Mouse (Mus musculus) G1E (cell line): ENCODE data around the gene Slc48a1. TPM values are rescaled to one million over a fixed set of nuclear protein-coding genes. Genes with fewer than 3 reads are reported as not detected.

Source experiments
- ATAC-seq: 2 replicates; pipeline ENCODE4 v1.8.0; 2016; ENCODE audit warnings: mild to moderate bottlenecking; ENCODE audit not compliant: insufficient number of reproducible peaks, poor library complexity, low FRiP score, severe bottlenecking; ENCODE audit errors: extremely low read depth
- DNase-seq: peaks from one replicate; pipeline ENCODE4 v3.0.0; 2012; ENCODE audit warnings: low spot score
- H3K27me3 ChIP-seq: 2 replicates; pipeline ENCODE4 v1.6.1; 2012; ENCODE audit warnings: mild to moderate bottlenecking, low read length, inconsistent platforms; ENCODE audit not compliant: insufficient read depth
- H3K36me3 ChIP-seq: replicated peaks from 2 replicates; pipeline ENCODE3; 2012; ENCODE audit warnings: mild to moderate bottlenecking, inconsistent platforms
- H3K4me1 ChIP-seq: 2 replicates; pipeline ENCODE4 v1.6.1; 2012; ENCODE audit warnings: low read depth, low read length, inconsistent platforms, mixed read lengths; ENCODE audit not compliant: insufficient read depth
- H3K4me3 ChIP-seq: 2 replicates; pipeline ENCODE4 v1.5.1; 2012; ENCODE audit warnings: low read depth, mild to moderate bottlenecking, inconsistent platforms, low read length, moderate library complexity, mixed read lengths
- H3K9me3 ChIP-seq: replicated peaks from 2 replicates; pipeline ENCODE4 v1.6.1; 2012; ENCODE audit warnings: inconsistent platforms
- CTCF ChIP-seq: IDR thresholded peaks from 2 replicates; pipeline ENCODE4 v1.5.1; 2012; ENCODE audit warnings: low read depth, low read length, inconsistent platforms, mixed read lengths
- GATA1 ChIP-seq: IDR thresholded peaks from 2 replicates; pipeline ENCODE4 v1.6.1; 2012; ENCODE audit warnings: borderline replicate concordance, low read length, inconsistent platforms, mixed read lengths
- GATA2 ChIP-seq: IDR thresholded peaks from 2 replicates; pipeline ENCODE4 v1.6.1; 2012; ENCODE audit warnings: low read depth, low read length, inconsistent platforms, borderline replicate concordance
- POLR2AphosphoS5 ChIP-seq: IDR thresholded peaks from 2 replicates; pipeline ENCODE4 v1.6.1; 2012; ENCODE audit warnings: low read depth, low read length, inconsistent platforms; ENCODE audit not compliant: insufficient replicate concordance
- TAL1 ChIP-seq: conservative IDR thresholded peaks from 2 replicates; pipeline ENCODE4 v1.6.1; 2012; ENCODE audit warnings: low read depth, low read length, inconsistent platforms, mixed read lengths
- polyA plus RNA-seq: library from polyadenylated mRNA; stranded (reverse); fragments of >175 nt; gene quantifications from 2 replicates; pipeline ENCODE4 v1.2.3, GENCODE M21; 2012
- total RNA-seq, 2 experiments: library from RNA; stranded (forward) in 1 of 2; stranded (reverse) in 1 of 2; fragments of 200-1000 nt in 1 of 2; fragments of >200 nt in 1 of 2; fragmentation: Nextera tagmentation in 1 of 2; gene quantifications; 2 replicates each; pipeline ENCODE4 v1.2.3; 2014 to 2017

Gene Slc48a1
- total and polyA plus RNA-seq, 3 experiments, result 108 to 256 (median 125) TPM

GRCm38 (mm10) chr15:97749397-97749796 is 28.9 kb upstream of the Slc48a1 start:
- Histone ChIP-seq H3K9me3 (no peaks in the 10 kb centered on the region), H3K4me1 (peaks cover 33% of the 10 kb centered on the region), H3K4me3 (no peak overlapping the region), H3K27me3 (peaks cover 34% of the 10 kb centered on the region; the same call in 1 of the 2 replicates), H3K36me3 (peaks cover 24% of the 10 kb centered on the region)
- ATAC-seq (no peak), DNase-seq (no peak)
- TF ChIP-seq CTCF (no peak), GATA1 (no peak), POLR2AphosphoS5 (no peak), GATA2 (no peak), TAL1 (no peak)

GRCm38 (mm10) chr15:97749841-97750240 is 28.5 kb upstream of the Slc48a1 start:
- Histone ChIP-seq H3K27me3 (peaks cover 34% of the 10 kb centered on the region; the same call in 1 of the 2 replicates), H3K36me3 (peaks cover 24% of the 10 kb centered on the region), H3K9me3 (no peaks in the 10 kb centered on the region), H3K4me3 (peak overlapping the region; percentile 21; the same call in 1 of the 2 replicates), H3K4me1 (peaks cover 30% of the 10 kb centered on the region)
- TF ChIP-seq GATA1, result no peak
- DNase-seq (no peak), ATAC-seq (no peak)

GRCm38 (mm10) chr15:97750697-97751096 is 27.6 kb upstream of the Slc48a1 start:
- no peak for ATAC-seq
- TF ChIP-seq POLR2AphosphoS5, result no peak
- TF ChIP-seq CTCF, result no peak
- no peak for TF ChIP-seq GATA2
- no peak for TF ChIP-seq GATA1
- no peak for TF ChIP-seq TAL1
- Histone ChIP-seq H3K4me1 (peaks cover 22% of the 10 kb centered on the region), H3K4me3 (peak overlapping the region; percentile 23; the same call in 1 of the 2 replicates), H3K9me3 (no peaks in the 10 kb centered on the region), H3K27me3 (peaks cover 34% of the 10 kb centered on the region; the same call in 1 of the 2 replicates), H3K36me3 (peaks cover 17% of the 10 kb centered on the region)
- peak; percentile 63 for DNase-seq

- Histone ChIP-seq H3K9me3 (no peaks in the 10 kb centered on the region), H3K4me1 (peaks cover 21% of the 10 kb centered on the region), H3K27me3 (peaks cover 38% of the 10 kb centered on the region), H3K36me3 (peaks cover 11% of the 10 kb centered on the region), H3K4me3 (no peak overlapping the region)
- DNase-seq, result no peak
- TF ChIP-seq GATA1, result no peak
- TF ChIP-seq CTCF, result peak; percentile 20; the same call in 1 of the 2 replicates
- no peak for ATAC-seq
Measured at GRCm38 (mm10) chr15:97751676-97752075, 26.6 kb upstream of the Slc48a1 start.

- TF ChIP-seq TAL1, result no peak
- TF ChIP-seq GATA2, result no peak
- no peak for TF ChIP-seq GATA1
- no peak for TF ChIP-seq CTCF
- no peak for TF ChIP-seq POLR2AphosphoS5
- Histone ChIP-seq H3K4me3 (no peak overlapping the region), H3K36me3 (peaks cover 4% of the 10 kb centered on the region), H3K9me3 (no peaks in the 10 kb centered on the region), H3K4me1 (peaks cover 17% of the 10 kb centered on the region), H3K27me3 (peaks cover 40% of the 10 kb centered on the region)
- DNase-seq, result no peak
- ATAC-seq, result no peak
Measured at GRCm38 (mm10) chr15:97752491-97752890, 25.8 kb upstream of the Slc48a1 start.

- no peak for TF ChIP-seq TAL1
- peaks cover 53% of the 10 kb centered on the region for H3K27me3 ChIP-seq
- no peaks in the 10 kb centered on the region for H3K36me3 ChIP-seq
- peaks cover 10% of the 10 kb centered on the region; the same call in 1 of the 2 replicates for H3K4me1 ChIP-seq
- DNase-seq (no peak), ATAC-seq (no peak)
- no peak overlapping the region for H3K4me3 ChIP-seq
- H3K9me3 ChIP-seq, result no peaks in the 10 kb centered on the region
Measured at GRCm38 (mm10) chr15:97754476-97754875, 23.8 kb upstream of the Slc48a1 start.

GRCm38 (mm10) chr15:97755361-97755760 is 23.0 kb upstream of the Slc48a1 start:
- peaks cover 5% of the 10 kb centered on the region for H3K4me1 ChIP-seq
- peaks cover 50% of the 10 kb centered on the region for H3K27me3 ChIP-seq
- DNase-seq (no peak), ATAC-seq (no peak)
- no peaks in the 10 kb centered on the region for H3K36me3 ChIP-seq
- TF ChIP-seq CTCF (no peak), GATA2 (no peak), POLR2AphosphoS5 (no peak), TAL1 (no peak), GATA1 (no peak)
- H3K4me3 ChIP-seq, result no peak overlapping the region
- H3K9me3 ChIP-seq, result no peaks in the 10 kb centered on the region
